Mouse (Mus musculus) C2C12 (cell line): ENCODE results near the gene Pithd1. TPM values are rescaled to one million over a fixed set of nuclear protein-coding genes. Genes with fewer than 3 reads are reported as not detected.

Experiments used
- H3K27me3 ChIP-seq: one replicate; pipeline ENCODE4 v1.6.1; 2011; ENCODE audit not compliant: control insufficient read depth, insufficient read depth, insufficient read length
- H3K36me3 ChIP-seq: one replicate; pipeline ENCODE4 v1.6.1; 2011; ENCODE audit not compliant: control insufficient read depth, insufficient read depth
- H3K4me3 ChIP-seq: one replicate; pipeline ENCODE4 v1.5.1; 2011; ENCODE audit warnings: mild to moderate bottlenecking, control low read depth; ENCODE audit not compliant: poor library complexity, insufficient read depth, severe bottlenecking
- H3K79me2 ChIP-seq: one replicate; pipeline ENCODE4 v1.6.1; 2011; ENCODE audit not compliant: control insufficient read depth, insufficient read depth
- H3K79me3 ChIP-seq: one replicate; pipeline ENCODE4 v1.6.1; 2011; ENCODE audit warnings: low read depth, control low read depth
- H3ac ChIP-seq: one replicate; pipeline ENCODE3; 2011; ENCODE audit warnings: low read depth; ENCODE audit not compliant: control insufficient read depth, insufficient read length
- CEBPB ChIP-seq: IDR thresholded peaks from one replicate; pipeline ENCODE4 v1.6.1; 2011; ENCODE audit warnings: low read depth, mild to moderate bottlenecking, control low read depth, moderate library complexity
- CTCF ChIP-seq: IDR thresholded peaks from one replicate; pipeline ENCODE4 v1.5.1; 2011; ENCODE audit not compliant: control insufficient read depth, insufficient read depth, insufficient read length
- FOSL1 ChIP-seq: IDR thresholded peaks from one replicate; pipeline ENCODE4 v1.8.0; 2011; ENCODE audit warnings: mild to moderate bottlenecking, low read length; ENCODE audit not compliant: poor library complexity, insufficient read depth, severe bottlenecking
- MAX ChIP-seq: IDR thresholded peaks from one replicate; pipeline ENCODE4 v1.6.1; 2011; ENCODE audit warnings: mild to moderate bottlenecking, control low read depth
- MYOD1 ChIP-seq: IDR thresholded peaks from one replicate; pipeline ENCODE4 v1.6.1; 2011; ENCODE audit warnings: low read depth; ENCODE audit not compliant: control insufficient read depth, insufficient read length
- MYOG ChIP-seq: IDR thresholded peaks from one replicate; pipeline ENCODE4 v1.6.1; 2011; ENCODE audit not compliant: control insufficient read depth, insufficient read length; ENCODE audit errors: extremely low read depth
- USF1 ChIP-seq: IDR thresholded peaks from one replicate; pipeline ENCODE4 v1.6.1; 2011; ENCODE audit warnings: low read depth, mild to moderate bottlenecking, control low read depth, moderate library complexity
- polyA plus RNA-seq: library from polyadenylated mRNA; unstranded; fragments of >200 nt; fragmentation: generic; extraction: Trizol; gene quantifications from one replicate; pipeline ENCODE4 v1.2.1, GENCODE M21; 2012; ENCODE audit warnings: missing spikeins

The Pithd1 gene
- polyA plus RNA-seq, 1 experiment, result 45.1 TPM

DNA sequence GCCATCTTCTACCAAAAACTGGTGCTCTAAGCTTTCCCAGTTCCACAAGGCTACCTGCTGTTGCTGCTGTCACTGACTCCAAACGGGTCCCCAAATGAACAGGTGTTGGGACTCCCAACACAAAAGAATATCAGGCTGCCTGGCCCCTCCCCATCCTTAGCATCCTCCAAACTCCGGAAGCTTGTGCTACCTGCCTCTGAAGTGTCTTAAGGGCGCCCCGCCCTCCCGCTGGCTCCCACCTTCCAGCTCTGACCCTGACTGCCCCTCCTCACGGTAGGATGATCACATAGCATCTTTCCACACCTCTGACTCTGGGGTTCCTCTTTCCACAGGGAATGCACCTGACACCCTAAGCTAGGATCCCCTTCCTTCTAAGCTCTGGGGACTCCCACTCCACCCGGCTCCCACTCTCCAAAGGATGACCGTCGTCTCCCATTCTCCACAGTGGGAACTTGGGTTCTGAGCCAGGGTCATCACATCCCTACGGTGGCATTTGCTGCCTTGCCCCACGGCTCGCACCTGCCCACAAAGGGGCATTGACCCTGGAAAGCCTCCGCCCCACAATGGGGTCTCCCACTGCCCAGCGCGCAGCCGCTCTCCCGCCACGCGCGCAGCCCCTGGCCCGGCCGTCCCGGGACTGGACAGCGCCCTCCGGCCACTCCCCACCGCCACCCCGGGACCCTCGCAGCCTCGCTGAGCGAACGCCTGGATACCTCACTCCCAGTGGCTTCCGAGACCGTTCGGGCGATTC lies 15.1 kb downstream of the Pithd1 start:
- Histone ChIP-seq H3K27me3 (no peaks in the 10 kb centered on the region), H3ac (peak overlapping the region; percentile 96), H3K4me3 (peak overlapping the region; percentile 80), H3K79me2 (peaks cover 23% of the 10 kb centered on the region), H3K36me3 (peaks cover 66% of the 10 kb centered on the region), H3K79me3 (peaks cover 11% of the 10 kb centered on the region)
- TF ChIP-seq USF1, result no peak
- TF ChIP-seq MYOG, result no peak
- no peak for TF ChIP-seq MYOD1

DNA sequence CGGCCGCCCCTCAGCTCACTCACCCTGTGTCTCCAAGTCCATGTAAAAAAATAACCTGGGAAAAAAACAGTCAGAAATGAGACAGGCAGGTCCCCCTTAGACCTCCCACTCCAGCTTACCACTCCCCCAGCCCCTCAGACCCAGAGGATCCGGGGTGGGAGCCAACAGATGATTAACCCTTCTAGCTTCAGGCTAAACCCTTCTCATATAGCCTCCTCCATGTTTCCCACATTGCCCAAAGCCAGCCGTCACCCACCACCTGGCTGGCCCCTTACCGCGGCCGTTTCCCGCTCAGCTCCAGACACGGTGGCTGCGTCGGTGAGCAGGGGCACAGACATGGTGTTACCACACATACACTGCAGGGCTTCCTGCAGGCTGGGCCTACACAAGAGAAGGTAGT lies 16.5 kb downstream of the Pithd1 start:
- H3K27me3 ChIP-seq, result no peaks in the 10 kb centered on the region
- no peak overlapping the region for H3ac ChIP-seq
- peaks cover 11% of the 10 kb centered on the region for H3K79me3 ChIP-seq
- H3K79me2 ChIP-seq, result peaks cover 23% of the 10 kb centered on the region
- peaks cover 64% of the 10 kb centered on the region for H3K36me3 ChIP-seq
- no peak for TF ChIP-seq MYOG
- TF ChIP-seq MYOD1, result no peak
- no peak for TF ChIP-seq USF1
- no peak for TF ChIP-seq CTCF
- TF ChIP-seq CEBPB, result no peak
- no peak for TF ChIP-seq MAX
- TF ChIP-seq FOSL1, result no peak
- H3K4me3 ChIP-seq, result no peak overlapping the region

DNA sequence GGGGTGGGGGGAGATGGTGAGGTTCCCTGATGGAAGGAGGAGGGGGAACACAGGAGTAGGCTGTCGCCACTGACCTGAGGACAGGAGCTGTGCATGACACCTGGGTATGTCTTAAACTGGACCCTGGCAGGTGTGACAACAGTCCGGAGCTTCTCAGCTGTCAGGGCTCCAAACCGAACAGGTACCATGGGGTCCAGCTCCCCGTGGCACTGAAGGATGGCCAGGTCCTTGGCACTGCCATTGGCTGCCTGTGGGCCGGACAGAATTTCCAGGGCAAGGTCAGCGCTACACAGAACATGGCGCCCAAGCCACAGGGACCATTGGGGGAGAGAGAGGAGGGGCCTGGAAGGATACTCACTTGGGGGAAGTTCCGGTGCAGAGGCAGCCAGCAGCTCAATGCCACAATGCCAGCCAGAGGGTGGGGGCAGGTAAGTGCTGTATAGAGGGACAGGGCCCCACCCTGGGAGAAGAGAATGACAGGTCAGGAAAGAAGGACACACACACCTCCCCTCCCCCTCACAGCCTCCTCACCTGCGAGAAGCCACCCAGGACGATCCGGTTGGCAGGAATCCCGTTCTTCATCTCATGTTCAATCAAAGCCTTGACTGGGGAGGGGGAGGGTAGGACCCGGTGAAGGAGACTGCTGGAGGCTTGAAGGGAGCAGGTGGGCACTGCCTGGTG lies 17.9 kb downstream of the Pithd1 start:
- H3K4me3 ChIP-seq, result no peak overlapping the region
- TF ChIP-seq USF1 (no peak), MYOD1 (no peak), CEBPB (no peak), MYOG (no peak), MAX (no peak), FOSL1 (no peak), CTCF (no peak)
- H3K27me3 ChIP-seq, result no peaks in the 10 kb centered on the region
- H3ac ChIP-seq, result no peak overlapping the region
- peaks cover 50% of the 10 kb centered on the region for H3K36me3 ChIP-seq
- peaks cover 23% of the 10 kb centered on the region for H3K79me2 ChIP-seq
- peaks cover 11% of the 10 kb centered on the region for H3K79me3 ChIP-seq

DNA sequence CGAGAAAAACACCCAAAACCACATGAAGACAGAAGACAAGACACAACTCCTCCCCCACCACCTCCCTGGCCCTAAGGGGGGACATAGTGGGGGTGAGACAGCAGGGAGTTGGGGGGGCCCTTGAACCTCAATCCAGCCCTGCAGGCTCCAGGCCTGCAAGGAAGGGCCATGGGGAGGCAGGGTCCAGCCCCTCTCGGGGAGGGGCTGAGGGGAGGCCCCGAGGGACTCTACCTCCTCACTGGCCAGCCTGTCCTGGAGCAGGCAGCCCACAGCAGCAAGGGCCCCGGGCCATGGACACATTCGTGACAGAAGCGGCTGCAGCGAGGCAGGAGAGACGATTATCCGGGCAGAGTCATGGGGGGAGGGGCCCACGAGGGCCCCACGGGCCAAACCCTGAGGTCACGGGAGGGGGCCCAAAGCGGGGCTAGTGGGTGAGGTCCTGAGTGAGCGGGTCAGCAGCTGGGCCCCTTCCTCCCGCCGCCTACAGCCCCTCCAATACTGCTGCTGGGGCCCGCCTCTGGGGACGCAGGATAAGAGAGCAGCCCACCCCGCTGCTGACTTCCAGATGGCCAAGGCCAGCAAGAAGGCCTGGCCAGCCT lies 18.7 kb downstream of the Pithd1 start:
- H3K27me3 ChIP-seq, result no peaks in the 10 kb centered on the region
- H3ac ChIP-seq, result no peak overlapping the region
- TF ChIP-seq FOSL1, result no peak
- TF ChIP-seq CTCF, result no peak
- TF ChIP-seq MYOG, result no peak
- TF ChIP-seq MAX, result no peak
- TF ChIP-seq CEBPB, result no peak
- TF ChIP-seq USF1, result no peak
- no peak for TF ChIP-seq MYOD1
- peaks cover 43% of the 10 kb centered on the region for H3K36me3 ChIP-seq
- H3K4me3 ChIP-seq, result no peak overlapping the region
- peaks cover 11% of the 10 kb centered on the region for H3K79me3 ChIP-seq
- H3K79me2 ChIP-seq, result peaks cover 23% of the 10 kb centered on the region

DNA sequence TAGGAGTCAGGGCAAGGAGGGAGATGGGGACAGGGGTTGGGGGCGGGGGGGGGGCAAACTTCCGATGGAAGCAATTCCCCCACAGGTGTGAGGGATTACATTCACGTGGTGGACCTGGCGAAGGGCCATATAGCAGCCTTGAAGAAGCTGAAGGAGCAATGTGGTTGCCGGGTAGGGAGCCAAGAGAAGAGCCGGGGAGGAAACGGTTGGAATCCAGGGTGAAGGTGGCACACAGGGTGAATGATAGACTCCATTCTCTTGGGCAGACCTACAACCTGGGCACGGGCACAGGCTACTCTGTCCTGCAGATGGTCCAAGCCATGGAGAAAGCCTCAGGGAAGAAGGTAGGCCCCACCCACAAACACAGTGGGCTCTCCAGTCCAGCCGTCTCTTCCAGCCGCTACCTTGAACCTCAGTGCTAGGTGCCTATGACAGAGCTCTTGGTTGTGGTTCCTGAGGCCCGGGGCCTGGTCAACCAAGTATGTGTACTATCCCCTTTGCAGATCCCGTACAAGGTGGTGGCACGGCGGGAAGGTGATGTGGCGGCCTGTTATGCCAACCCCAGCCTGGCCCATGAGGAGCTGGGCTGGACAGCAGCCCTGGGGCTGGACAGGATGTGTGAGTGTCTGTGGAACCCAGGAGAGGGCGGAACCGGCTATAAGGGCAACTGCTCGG lies 19.8 kb downstream of the Pithd1 start:
- Histone ChIP-seq H3K27me3 (no peaks in the 10 kb centered on the region), H3K79me3 (peaks cover 11% of the 10 kb centered on the region), H3K4me3 (no peak overlapping the region), H3K79me2 (peaks cover 21% of the 10 kb centered on the region), H3K36me3 (peaks cover 43% of the 10 kb centered on the region), H3ac (no peak overlapping the region)
- no peak for TF ChIP-seq MYOD1
- no peak for TF ChIP-seq CEBPB
- TF ChIP-seq FOSL1, result no peak
- TF ChIP-seq MAX, result no peak
- TF ChIP-seq CTCF, result no peak
- no peak for TF ChIP-seq USF1
- no peak for TF ChIP-seq MYOG
